Mouse (Mus musculus): Measurements from ENCODE around the gene Chrna1. TPM values are rescaled to one million over a fixed set of nuclear protein-coding genes. Genes with fewer than 3 reads are reported as not detected.

The Chrna1 gene
- polyA plus RNA-seq (2016; fragmentation: Nextera tagmentation; extraction: Ambion mirVana) = 0.74 and 2.3 TPM in 2 replicates

DNA sequence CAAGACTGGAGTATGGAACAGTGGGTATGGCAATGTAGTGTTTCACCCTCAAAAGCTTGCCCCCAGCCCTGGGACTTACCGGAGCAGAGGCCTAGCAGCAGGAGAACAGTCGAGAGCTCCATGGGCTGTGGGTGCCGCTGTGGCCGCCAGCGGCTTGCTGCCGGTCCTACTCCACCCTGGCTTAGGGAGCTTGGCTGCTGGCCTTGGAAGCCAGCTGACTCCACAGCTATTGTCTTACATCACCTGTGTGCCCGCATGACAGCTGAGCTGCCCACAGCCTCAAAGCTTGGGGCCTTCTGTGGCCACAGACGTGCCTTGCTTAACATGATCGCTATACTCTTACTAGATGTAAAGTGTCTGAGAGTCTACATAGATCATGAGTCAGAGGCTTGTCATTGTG is at the start of gene Chrna1:
Gene Chrna1, minus strand, starts transcription at position 173 of the 400 bp plus-strand sequence.
- WGBS = 94% methylated on average over 9 of the region's 9 CpGs
- Histone ChIP-seq H3K9ac (no peak within 1 kb of the TSS), H3K9me3 (replicated peaks) (no peaks in the 10 kb centered on the region), H3K4me2 (replicated peaks) (no peak within 1 kb of the TSS), H3K27ac (no peak within 1 kb of the TSS), H3K4me3 (no peak within 1 kb of the TSS), H3K4me1 (peaks cover 5% of the 10 kb centered on the region; the same call in 1 of the 2 replicates), H3K36me3 (no peaks in the 10 kb centered on the region), H3K27me3 (peaks cover 8% of the 10 kb centered on the region)
- ATAC-seq (ENCODE audit: low FRiP score) = no peak

- H3K9me3 ChIP-seq (replicated peaks) = no peaks in the 10 kb centered on the region
- no peak overlapping the region for H3K9ac ChIP-seq
- H3K4me2 ChIP-seq (replicated peaks) = no peak overlapping the region
- no peak overlapping the region for H3K27ac ChIP-seq
- peaks cover 44% of the 10 kb centered on the region for H3K36me3 ChIP-seq
- no peaks in the 10 kb centered on the region for H3K27me3 ChIP-seq
- no peaks in the 10 kb centered on the region for H3K4me1 ChIP-seq
- 65% methylated on average over 4 of the region's 4 CpGs for WGBS
- no peak for ATAC-seq (ENCODE audit: low FRiP score)
- no peak overlapping the region for H3K4me3 ChIP-seq
Observed at GRCm38 (mm10) chr2:73618486-73619052, 38.4 kb upstream of the Chrna1 start.

DNA sequence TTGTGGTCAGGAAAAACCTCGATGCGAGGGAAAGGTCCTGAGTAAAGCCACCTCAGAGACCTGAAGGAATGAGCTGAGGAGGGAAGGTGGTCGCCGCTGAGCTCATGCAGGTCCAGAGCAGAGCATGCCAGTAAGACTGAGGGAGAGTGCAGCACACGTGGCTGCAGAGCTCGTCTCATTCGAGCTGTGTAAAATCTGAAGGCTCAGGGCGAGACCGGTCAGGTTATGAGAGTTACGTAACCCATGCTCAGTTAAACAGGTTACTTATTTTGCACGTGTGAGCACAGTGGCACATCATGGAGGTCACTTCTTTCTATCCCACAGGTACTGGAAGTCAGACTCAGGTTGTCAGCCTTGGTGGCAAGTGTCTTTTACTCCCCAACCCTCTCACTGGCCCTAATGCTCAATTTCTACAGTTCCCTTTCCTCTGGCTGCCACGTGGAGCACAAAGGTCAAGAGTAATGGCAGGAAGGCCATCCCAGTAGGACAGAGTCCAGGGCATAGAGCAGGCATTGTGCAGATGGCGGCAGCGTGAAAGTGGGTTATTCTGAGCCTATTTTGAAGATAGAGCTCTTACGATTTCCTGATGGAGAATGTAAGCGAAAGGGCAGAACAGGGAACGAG is 36.4 kb upstream of the Chrna1 start:
- no peak for ATAC-seq (ENCODE audit: low FRiP score)
- Histone ChIP-seq H3K4me3 (no peak overlapping the region), H3K27ac (no peak overlapping the region), H3K36me3 (peaks cover 38% of the 10 kb centered on the region), H3K9me3 (replicated peaks) (no peaks in the 10 kb centered on the region), H3K9ac (no peak overlapping the region), H3K27me3 (no peaks in the 10 kb centered on the region), H3K4me2 (replicated peaks) (no peak overlapping the region), H3K4me1 (no peaks in the 10 kb centered on the region)
- 84% methylated on average over 17 of the region's 17 CpGs for WGBS

DNA sequence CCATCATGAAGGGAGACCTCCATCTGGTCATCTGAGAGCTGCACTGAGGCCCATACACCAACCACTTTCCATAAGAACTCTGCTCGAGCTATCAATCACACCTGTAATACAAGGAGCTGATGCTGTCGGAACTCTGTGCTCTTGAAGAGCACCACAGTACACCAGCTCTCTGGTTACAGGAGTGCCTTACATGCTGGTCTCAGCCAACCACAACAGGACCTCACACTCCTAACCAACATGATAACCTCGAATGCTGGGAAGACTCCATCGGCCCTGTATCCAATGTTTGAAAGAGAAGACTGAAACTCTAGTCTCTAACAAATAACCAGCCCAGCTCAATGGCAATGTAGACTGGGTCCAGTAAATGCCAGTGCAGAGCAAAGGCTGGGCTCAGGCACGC is 35.3 kb upstream of the Chrna1 start:
- Histone ChIP-seq H3K36me3 (peaks cover 48% of the 10 kb centered on the region), H3K4me3 (no peak overlapping the region), H3K27me3 (no peaks in the 10 kb centered on the region), H3K4me1 (no peaks in the 10 kb centered on the region), H3K9me3 (replicated peaks) (no peaks in the 10 kb centered on the region), H3K4me2 (replicated peaks) (no peak overlapping the region), H3K27ac (no peak overlapping the region), H3K9ac (no peak overlapping the region)
- WGBS = 93% methylated on average over 5 of the region's 5 CpGs
- ATAC-seq (ENCODE audit: low FRiP score) = no peak

- Histone ChIP-seq H3K36me3 (peaks cover 54% of the 10 kb centered on the region), H3K9me3 (replicated peaks) (no peaks in the 10 kb centered on the region), H3K27me3 (no peaks in the 10 kb centered on the region), H3K4me1 (no peaks in the 10 kb centered on the region), H3K4me2 (replicated peaks) (no peak overlapping the region), H3K27ac (no peak overlapping the region), H3K4me3 (no peak overlapping the region), H3K9ac (no peak overlapping the region)
- WGBS = 96% methylated on average over 8 of the region's 8 CpGs
- no peak for ATAC-seq (ENCODE audit: low FRiP score)
Observed at GRCm38 (mm10) chr2:73614303-73614702, 34.2 kb upstream of the Chrna1 start.

DNA sequence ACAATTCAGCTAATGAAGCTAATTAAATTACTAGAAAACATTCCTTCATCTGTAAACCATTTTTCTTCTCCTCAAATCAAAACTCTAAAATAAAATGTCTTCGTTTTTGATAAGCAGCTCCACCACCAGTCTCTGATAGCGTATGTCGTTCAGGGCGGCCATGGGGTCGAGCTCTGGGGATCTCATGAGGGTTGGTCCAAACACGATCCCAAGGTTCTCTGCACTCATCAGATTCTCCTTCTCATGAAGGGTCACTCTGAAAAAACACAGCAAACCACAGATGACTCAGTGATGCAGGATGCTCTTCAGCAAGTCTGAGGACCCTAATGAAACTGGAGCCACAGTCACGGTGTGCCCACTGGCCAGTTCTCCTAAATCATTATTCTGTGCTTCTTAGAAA is 32.8 kb upstream of the Chrna1 start:
- no peaks in the 10 kb centered on the region for H3K4me1 ChIP-seq
- 92% methylated on average over 7 of the region's 7 CpGs for WGBS
- no peaks in the 10 kb centered on the region for H3K27me3 ChIP-seq
- H3K4me2 ChIP-seq (replicated peaks) = no peak overlapping the region
- peaks cover 51% of the 10 kb centered on the region for H3K36me3 ChIP-seq
- H3K9me3 ChIP-seq (replicated peaks) = no peaks in the 10 kb centered on the region
- no peak overlapping the region for H3K4me3 ChIP-seq
- no peak for ATAC-seq (ENCODE audit: low FRiP score)
- no peak overlapping the region for H3K9ac ChIP-seq
- no peak overlapping the region for H3K27ac ChIP-seq

DNA sequence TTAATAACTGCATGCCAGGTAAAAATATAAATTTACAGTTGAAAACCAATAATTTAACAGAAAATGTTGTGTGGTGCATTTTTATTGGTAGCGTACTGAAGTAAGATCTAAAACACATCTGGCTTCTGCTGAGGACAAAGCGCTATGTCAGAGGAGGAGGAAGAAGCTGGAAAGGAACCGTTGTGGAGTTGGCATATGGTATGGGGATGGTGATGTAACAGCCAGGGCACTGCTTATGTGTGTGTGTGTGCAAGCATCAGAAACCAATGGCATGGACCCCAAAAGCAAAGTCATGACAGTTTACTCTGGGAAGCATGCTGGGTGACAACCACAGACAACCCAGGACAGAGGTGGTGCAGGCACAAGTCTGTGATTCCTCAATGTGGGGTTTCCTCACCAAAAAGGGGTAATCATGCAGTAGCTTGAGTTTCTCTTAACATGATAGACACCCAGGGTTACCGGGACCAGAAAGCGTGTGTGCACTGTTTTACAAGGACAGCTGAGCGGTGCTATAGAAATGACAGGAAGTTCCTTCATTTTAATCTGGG is 32.3 kb upstream of the Chrna1 start:
- Histone ChIP-seq H3K9me3 (replicated peaks) (no peaks in the 10 kb centered on the region), H3K4me3 (no peak overlapping the region), H3K27me3 (no peaks in the 10 kb centered on the region), H3K27ac (no peak overlapping the region), H3K4me1 (peaks cover 3% of the 10 kb centered on the region; the same call in 1 of the 2 replicates), H3K36me3 (peaks cover 48% of the 10 kb centered on the region), H3K4me2 (replicated peaks) (no peak overlapping the region), H3K9ac (no peak overlapping the region)
- WGBS = 96% methylated on average over 6 of the region's 6 CpGs
- no peak for ATAC-seq (ENCODE audit: low FRiP score)

DNA sequence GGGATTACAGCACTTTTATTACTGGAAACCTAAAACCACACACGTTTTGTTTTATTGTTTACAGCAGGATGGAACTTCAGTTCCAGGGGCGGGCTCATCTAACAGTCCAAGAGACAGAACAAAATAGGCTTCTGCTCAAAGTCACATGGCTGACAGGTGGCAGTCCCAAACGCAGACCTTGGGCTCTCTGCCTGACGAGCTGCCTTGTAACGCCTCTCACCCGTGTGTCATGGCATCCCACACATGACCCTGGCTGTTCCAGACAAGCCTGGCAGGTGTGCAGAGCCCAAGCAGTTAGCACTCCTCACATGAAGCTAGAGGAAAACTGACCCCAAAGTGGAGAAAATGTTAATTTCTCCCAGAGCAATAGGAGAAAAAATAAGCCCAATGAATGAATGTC is 31.7 kb upstream of the Chrna1 start:
- peaks cover 44% of the 10 kb centered on the region for H3K36me3 ChIP-seq
- no peak overlapping the region for H3K4me3 ChIP-seq
- no peak overlapping the region for H3K4me2 ChIP-seq (replicated peaks)
- H3K4me1 ChIP-seq = peaks cover 3% of the 10 kb centered on the region; the same call in 1 of the 2 replicates
- WGBS = 81% methylated on average over 6 of the region's 6 CpGs
- no peaks in the 10 kb centered on the region for H3K9me3 ChIP-seq (replicated peaks)
- no peak overlapping the region for H3K27ac ChIP-seq
- ATAC-seq (ENCODE audit: low FRiP score) = no peak
- H3K9ac ChIP-seq = no peak overlapping the region
- H3K27me3 ChIP-seq = no peaks in the 10 kb centered on the region

- ATAC-seq (ENCODE audit: low FRiP score) = no peak
- Histone ChIP-seq H3K4me3 (no peak overlapping the region), H3K36me3 (peaks cover 33% of the 10 kb centered on the region), H3K4me2 (replicated peaks) (no peak overlapping the region), H3K9ac (no peak overlapping the region), H3K9me3 (replicated peaks) (no peaks in the 10 kb centered on the region), H3K4me1 (peaks cover 8% of the 10 kb centered on the region), H3K27ac (no peak overlapping the region), H3K27me3 (no peaks in the 10 kb centered on the region)
- WGBS = 97% methylated on average over 3 of the region's 3 CpGs
Observed at GRCm38 (mm10) chr2:73609724-73610210, 29.6 kb upstream of the Chrna1 start.

GRCm38 (mm10) chr2:73609067-73609723 is 29.1 kb upstream of the Chrna1 start:
- no peaks in the 10 kb centered on the region for H3K27me3 ChIP-seq
- H3K4me1 ChIP-seq = peaks cover 8% of the 10 kb centered on the region
- no peak for ATAC-seq (ENCODE audit: low FRiP score)
- H3K27ac ChIP-seq = no peak overlapping the region
- H3K9ac ChIP-seq = no peak overlapping the region
- no peak overlapping the region for H3K4me2 ChIP-seq (replicated peaks)
- peaks cover 28% of the 10 kb centered on the region for H3K36me3 ChIP-seq
- no peak overlapping the region for H3K4me3 ChIP-seq
- no peaks in the 10 kb centered on the region for H3K9me3 ChIP-seq (replicated peaks)
- WGBS = 90% methylated on average over 5 of the region's 5 CpGs

- H3K36me3 ChIP-seq = peaks cover 27% of the 10 kb centered on the region
- WGBS = 79% methylated on average over 6 of the region's 6 CpGs
- H3K27me3 ChIP-seq = no peaks in the 10 kb centered on the region
Observed at GRCm38 (mm10) chr2:73608391-73608790, 28.3 kb upstream of the Chrna1 start.

GRCm38 (mm10) chr2:73607609-73608008 is 27.5 kb upstream of the Chrna1 start:
- Histone ChIP-seq H3K36me3 (peaks cover 23% of the 10 kb centered on the region), H3K27me3 (no peaks in the 10 kb centered on the region), H3K4me2 (replicated peaks) (no peak overlapping the region), H3K9me3 (replicated peaks) (no peaks in the 10 kb centered on the region), H3K4me1 (peaks cover 8% of the 10 kb centered on the region), H3K4me3 (no peak overlapping the region), H3K27ac (peak overlapping the region; percentile 30; the same call in 1 of the 2 replicates), H3K9ac (no peak overlapping the region)
- WGBS = 53% methylated on average over 4 of the region's 4 CpGs
- ATAC-seq (ENCODE audit: low FRiP score) = no peak

More at GRCm38 (mm10) chr2:73608391-73608790, 28.3 kb upstream of the Chrna1 start:
- peaks cover 8% of the 10 kb centered on the region for H3K4me1 ChIP-seq
- H3K9ac ChIP-seq = no peak overlapping the region
- no peak overlapping the region for H3K4me2 ChIP-seq (replicated peaks)
- H3K9me3 ChIP-seq (replicated peaks) = no peaks in the 10 kb centered on the region
- no peak for ATAC-seq (ENCODE audit: low FRiP score)
- H3K27ac ChIP-seq = no peak overlapping the region
- H3K4me3 ChIP-seq = no peak overlapping the region
